In genomic region chr11:76436009-76436408, GRCm38 (mm10) we compare ENCODE assay signal across 9 mouse cellular contexts. TPM values are rescaled to one million over a fixed set of nuclear protein-coding genes. Genes with fewer than 3 reads are reported as not detected.
DNase-seq lines count a peak whose midpoint lies in the region; ATAC-seq and TF ChIP-seq lines count a peak whose summit lies in the region.
"Had no signal": no experiment of that assay in that cellular context is flagged by ENCODE, and none has a peak within 500 bp of the region (broad histone marks: within the 10 kb centered on the region; RNA-seq: fewer than 3 reads in every experiment).

No protein-coding gene starts in this region.

- no peak for DNase-seq in forebrain, postnatal 0 days
- no peak for DNase-seq in midbrain, embryonic 14.5 days
- DNase-seq in hindbrain, embryonic 14.5 days (ENCODE audit: low spot score) = no peak
- no peak for DNase-seq in spleen, postnatal 14 days (ENCODE audit: low spot score in 2 of 2)
- DNase-seq in kidney, postnatal 10 days = no peak
- DNase-seq: retina, postnatal 1 day had no signal

- WGBS in forebrain, postnatal 0 days = 69% methylated on average over 5 of the region's 5 CpGs
- 88% methylated on average over 5 of the region's 5 CpGs for WGBS in forebrain, embryonic 13.5 days
- 78% methylated on average over 5 of the region's 5 CpGs for WGBS in midbrain, embryonic 15.5 days
- 81% methylated on average over 5 of the region's 5 CpGs for WGBS in midbrain, embryonic 14.5 days
- WGBS in hindbrain, embryonic 14.5 days = 70% methylated on average over 5 of the region's 5 CpGs
- WGBS in stomach, embryonic 15.5 days = 78% methylated on average over 5 of the region's 5 CpGs

- H3K36me3 ChIP-seq in forebrain, postnatal 0 days (ENCODE audit: insufficient read depth) = peaks cover 39% of the 10 kb centered on the region
- H3K36me3 ChIP-seq in forebrain, embryonic 13.5 days (ENCODE audit: poor library complexity, severe bottlenecking) = peaks cover 47% of the 10 kb centered on the region
- peaks cover 2% of the 10 kb centered on the region; the same call in 1 of the 2 replicates for H3K36me3 ChIP-seq in midbrain, embryonic 15.5 days (replicated peaks)
- peaks cover 53% of the 10 kb centered on the region for H3K36me3 ChIP-seq in midbrain, embryonic 14.5 days (ENCODE audit: control insufficient read depth, insufficient read depth, low read length)
- H3K36me3 ChIP-seq in hindbrain, embryonic 14.5 days (replicated peaks; ENCODE audit: control insufficient read depth, insufficient read depth) = peaks cover 39% of the 10 kb centered on the region
- H3K36me3 ChIP-seq in stomach, embryonic 15.5 days = no peaks in the 10 kb centered on the region

- no peak for TF ChIP-seq CTCF in forebrain, postnatal 0 days (IDR thresholded peaks at IDR 0.05; ENCODE audit: low read depth)

- H3K9me3 ChIP-seq in forebrain, postnatal 0 days (ENCODE audit: low read length) = no peaks in the 10 kb centered on the region
- no peaks in the 10 kb centered on the region for H3K9me3 ChIP-seq in forebrain, embryonic 13.5 days (replicated peaks)
- H3K9me3 ChIP-seq in midbrain, embryonic 15.5 days = no peaks in the 10 kb centered on the region
- no peaks in the 10 kb centered on the region for H3K9me3 ChIP-seq in midbrain, embryonic 14.5 days (ENCODE audit: control insufficient read depth, low read length)
- no peaks in the 10 kb centered on the region for H3K9me3 ChIP-seq in hindbrain, embryonic 14.5 days (ENCODE audit: control insufficient read depth, low read length)
- H3K9me3 ChIP-seq in stomach, embryonic 15.5 days = no peaks in the 10 kb centered on the region

- no peak; the same call in 1 of the 2 replicates for ATAC-seq in forebrain, postnatal 0 days
- ATAC-seq in forebrain, embryonic 13.5 days = no peak
- no peak for ATAC-seq in midbrain, embryonic 15.5 days (replicated peaks)
- no peak for ATAC-seq in midbrain, embryonic 14.5 days (ENCODE audit: low FRiP score, low TSS enrichment)
- no peak for ATAC-seq in hindbrain, embryonic 14.5 days (ENCODE audit: low FRiP score)
- no peak for ATAC-seq in stomach, embryonic 15.5 days (ENCODE audit: insufficient read depth, low FRiP score, low read depth)

- peaks cover 26% of the 10 kb centered on the region for H3K4me1 ChIP-seq in forebrain, postnatal 0 days (ENCODE audit: insufficient read depth)
- peaks cover 34% of the 10 kb centered on the region for H3K4me1 ChIP-seq in forebrain, embryonic 13.5 days
- H3K4me1 ChIP-seq in midbrain, embryonic 15.5 days = peaks cover 42% of the 10 kb centered on the region
- peaks cover 24% of the 10 kb centered on the region for H3K4me1 ChIP-seq in midbrain, embryonic 14.5 days (ENCODE audit: control insufficient read depth, insufficient read depth, low read length)
- H3K4me1 ChIP-seq in hindbrain, embryonic 14.5 days (replicated peaks; ENCODE audit: control insufficient read depth, insufficient read depth, low read length) = peaks cover 12% of the 10 kb centered on the region
- peaks cover 30% of the 10 kb centered on the region for H3K4me1 ChIP-seq in stomach, embryonic 15.5 days

- no peak overlapping the region for H3K4me3 ChIP-seq in forebrain, postnatal 0 days (ENCODE audit: low read depth, low read length)
- no peak overlapping the region for H3K4me3 ChIP-seq in forebrain, embryonic 13.5 days
- no peak overlapping the region for H3K4me3 ChIP-seq in midbrain, embryonic 15.5 days
- no peak overlapping the region for H3K4me3 ChIP-seq in midbrain, embryonic 14.5 days (replicated peaks; ENCODE audit: low read depth, low read length)
- H3K4me3 ChIP-seq in hindbrain, embryonic 14.5 days (replicated peaks; ENCODE audit: low read length) = no peak overlapping the region
- H3K4me3 ChIP-seq in stomach, embryonic 15.5 days (replicated peaks) = peak overlapping the region; percentile 44

- H3K27me3 ChIP-seq in forebrain, postnatal 0 days (ENCODE audit: insufficient read depth, low read length) = no peaks in the 10 kb centered on the region
- H3K27me3 ChIP-seq in forebrain, embryonic 13.5 days = peaks cover 13% of the 10 kb centered on the region
- no peaks in the 10 kb centered on the region for H3K27me3 ChIP-seq in midbrain, embryonic 15.5 days (replicated peaks)
- H3K27me3 ChIP-seq in midbrain, embryonic 14.5 days (ENCODE audit: control insufficient read depth, insufficient read depth, low read length) = no peaks in the 10 kb centered on the region
- no peaks in the 10 kb centered on the region for H3K27me3 ChIP-seq in hindbrain, embryonic 14.5 days (ENCODE audit: control insufficient read depth, insufficient read depth, low read length)
- no peaks in the 10 kb centered on the region for H3K27me3 ChIP-seq in stomach, embryonic 15.5 days (replicated peaks)

- H3K27ac ChIP-seq in forebrain, postnatal 0 days (ENCODE audit: low read depth, low read length) = no peak overlapping the region
- H3K27ac ChIP-seq in forebrain, embryonic 13.5 days = no peak overlapping the region
- no peak overlapping the region for H3K27ac ChIP-seq in midbrain, embryonic 15.5 days
- no peak overlapping the region for H3K27ac ChIP-seq in midbrain, embryonic 14.5 days (replicated peaks; ENCODE audit: low read depth, low read length)
- H3K27ac ChIP-seq in hindbrain, embryonic 14.5 days = no peak overlapping the region
- no peak overlapping the region for H3K27ac ChIP-seq in stomach, embryonic 15.5 days

- peak overlapping the region; percentile 41; the same call in 1 of the 2 replicates for H3K4me2 ChIP-seq in forebrain, postnatal 0 days (ENCODE audit: low read depth)
- no peak overlapping the region for H3K4me2 ChIP-seq in forebrain, embryonic 13.5 days
- peak overlapping the region; percentile 39 for H3K4me2 ChIP-seq in midbrain, embryonic 15.5 days
- H3K4me2 ChIP-seq in midbrain, embryonic 14.5 days (ENCODE audit: low read length) = no peak overlapping the region
- H3K4me2 ChIP-seq in hindbrain, embryonic 14.5 days (replicated peaks) = peak overlapping the region; percentile 13; the same call in 1 of the 2 replicates
- peak overlapping the region; percentile 71 for H3K4me2 ChIP-seq in stomach, embryonic 15.5 days

- H3K9ac ChIP-seq in forebrain, postnatal 0 days = no peak overlapping the region
- no peak overlapping the region for H3K9ac ChIP-seq in forebrain, embryonic 13.5 days
- H3K9ac ChIP-seq in midbrain, embryonic 15.5 days = no peak overlapping the region
- no peak overlapping the region for H3K9ac ChIP-seq in midbrain, embryonic 14.5 days (replicated peaks; ENCODE audit: low read length)
- H3K9ac ChIP-seq in hindbrain, embryonic 14.5 days = no peak overlapping the region
- H3K9ac ChIP-seq in stomach, embryonic 15.5 days = no peak overlapping the region

RNA-seq across cellular contexts. Expression of gene Timm22, which starts 29.3 kb away (rescaled TPM):
- total RNA-seq in forebrain, postnatal 0 days (2014; rRNA removed) = 48.6 and 56.6 TPM in 2 replicates
- 93.2 and 98.2 TPM in 2 replicates for polyA plus RNA-seq in forebrain, postnatal 0 days (2015; fragmentation: Nextera tagmentation; extraction: Ambion mirVana)
- polyA plus RNA-seq in forebrain, embryonic 13.5 days (2015; fragmentation: Nextera tagmentation; extraction: Ambion mirVana) = 102 and 104 TPM in 2 replicates
- 103 and 109 TPM in 2 replicates for polyA plus RNA-seq in midbrain, embryonic 15.5 days (2015; fragmentation: Nextera tagmentation; extraction: Ambion mirVana)
- polyA plus RNA-seq in midbrain, embryonic 14.5 days (2014; fragmentation: Nextera tagmentation; extraction: Ambion mirVana) = 111 and 120 TPM in 2 replicates
- 110 TPM in 2 replicates for polyA plus RNA-seq in hindbrain, embryonic 14.5 days (2014; fragmentation: Nextera tagmentation; extraction: Ambion mirVana)
- polyA plus RNA-seq in stomach, embryonic 15.5 days (2015; fragmentation: Nextera tagmentation; extraction: Ambion mirVana) = 92.5 and 96.5 TPM in 2 replicates

RNA-seq across cellular contexts. Expression of gene Nxn, which starts 37.1 kb away (rescaled TPM):
- 19.0 and 22.1 TPM in 2 replicates for total RNA-seq in forebrain, postnatal 0 days (2014; rRNA removed)
- polyA plus RNA-seq in forebrain, postnatal 0 days (2015; fragmentation: Nextera tagmentation; extraction: Ambion mirVana) = 10.7 and 12.7 TPM in 2 replicates
- 23.4 and 29.9 TPM in 2 replicates for polyA plus RNA-seq in forebrain, embryonic 13.5 days (2015; fragmentation: Nextera tagmentation; extraction: Ambion mirVana)
- polyA plus RNA-seq in midbrain, embryonic 15.5 days (2015; fragmentation: Nextera tagmentation; extraction: Ambion mirVana) = 22.3 and 23.1 TPM in 2 replicates
- 21.9 and 28.2 TPM in 2 replicates for polyA plus RNA-seq in midbrain, embryonic 14.5 days (2014; fragmentation: Nextera tagmentation; extraction: Ambion mirVana)
- 32.0 and 36.0 TPM in 2 replicates for polyA plus RNA-seq in hindbrain, embryonic 14.5 days (2014; fragmentation: Nextera tagmentation; extraction: Ambion mirVana)
- polyA plus RNA-seq in stomach, embryonic 15.5 days (2015; fragmentation: Nextera tagmentation; extraction: Ambion mirVana) = 35.1 and 37.9 TPM in 2 replicates

Comparison
In these comparisons a context has a peak if more than half of its experiments do, and no peak if none do; other contexts are left out.
1. H3K4me2 ChIP-seq: peak in forebrain, postnatal 0 days (single experiment), midbrain, embryonic 15.5 days (single experiment), hindbrain, embryonic 14.5 days (single experiment) and stomach, embryonic 15.5 days (single experiment); none in forebrain, embryonic 13.5 days (single experiment) and midbrain, embryonic 14.5 days (single experiment).